Mouse (Mus musculus) cerebral cortex, adult 2 months (tissue): Measurements from ENCODE around the gene Nxn.

Experiments
- WGBS: fragments of 180-500 bp; shearing (Covaris S2); methylation state at CpG from one replicate; pipeline ENCODE4 v1.1.7; 2018; 5-methylcytosine and 5-hydroxymethylcytosine counted together

Gene Nxn

GRCm38 (mm10) chr11:76363178-76363577, 35.8 kb downstream of the Nxn start:
- WGBS, result 44% methylated on average over 6 of the region's 6 CpGs

GRCm38 (mm10) chr11:76361422-76361821, 37.5 kb downstream of the Nxn start:
- 84% methylated on average over 4 of the region's 4 CpGs for WGBS

- WGBS, result 89% methylated on average over 6 of the region's 6 CpGs
Measured at GRCm38 (mm10) chr11:76360255-76360654, 38.7 kb downstream of the Nxn start.

- WGBS, result 60% methylated on average over 14 of the region's 14 CpGs
Measured at GRCm38 (mm10) chr11:76358628-76359320, 40.2 kb downstream of the Nxn start.

- WGBS, result 83% methylated on average over 12 of the region's 12 CpGs
Measured at GRCm38 (mm10) chr11:76357464-76357863, 41.5 kb downstream of the Nxn start.

- WGBS, result 71% methylated on average over 11 of the region's 11 CpGs
Measured at GRCm38 (mm10) chr11:76356091-76356490, 42.8 kb downstream of the Nxn start.

GRCm38 (mm10) chr11:76355425-76355824, 43.5 kb downstream of the Nxn start:
- WGBS, result 84% methylated on average over 6 of the region's 6 CpGs

GRCm38 (mm10) chr11:76352861-76353558, 45.9 kb downstream of the Nxn start:
- 74% methylated on average over 16 of the region's 16 CpGs for WGBS

GRCm38 (mm10) chr11:76351624-76352011, 47.3 kb downstream of the Nxn start:
- WGBS, result 61% methylated on average over 3 of the region's 3 CpGs

GRCm38 (mm10) chr11:76350931-76351623, 47.9 kb downstream of the Nxn start:
- 74% methylated on average over 10 of the region's 10 CpGs for WGBS

GRCm38 (mm10) chr11:76349833-76350232, 49.1 kb downstream of the Nxn start:
- WGBS, result 90% methylated on average over 5 of the region's 5 CpGs

- WGBS, result 69% methylated on average over 4 of the region's 4 CpGs
Measured at GRCm38 (mm10) chr11:76347589-76347988, 51.4 kb downstream of the Nxn start.

- WGBS, result 75% methylated on average over 9 of the region's 9 CpGs
Measured at GRCm38 (mm10) chr11:76343031-76343430, 55.9 kb downstream of the Nxn start.

- WGBS, result 89% methylated on average over 14 of the region's 14 CpGs
Measured at GRCm38 (mm10) chr11:76341884-76342645, 56.9 kb downstream of the Nxn start.

- WGBS, result 51% methylated on average over 14 of the region's 14 CpGs
Measured at GRCm38 (mm10) chr11:76341163-76341562, 57.8 kb downstream of the Nxn start.

- 83% methylated on average over 5 of the region's 5 CpGs for WGBS
Measured at GRCm38 (mm10) chr11:76339830-76340229, 59.1 kb downstream of the Nxn start.

GRCm38 (mm10) chr11:76339141-76339540, 59.8 kb downstream of the Nxn start:
- 62% methylated on average over 11 of the region's 11 CpGs for WGBS

- WGBS, result 74% methylated on average over 8 of the region's 8 CpGs
Measured at GRCm38 (mm10) chr11:76338656-76339055, 60.3 kb downstream of the Nxn start.

- 39% methylated on average over 7 of the region's 7 CpGs for WGBS
Measured at GRCm38 (mm10) chr11:76337764-76338163, 61.2 kb downstream of the Nxn start.

GRCm38 (mm10) chr11:76337236-76337635, 61.7 kb downstream of the Nxn start:
- 97% methylated on average over 9 of the region's 9 CpGs for WGBS

GRCm38 (mm10) chr11:76334966-76335365, 64.0 kb downstream of the Nxn start:
- 62% methylated on average over 10 of the region's 10 CpGs for WGBS

GRCm38 (mm10) chr11:76332240-76332639, 66.7 kb downstream of the Nxn start:
- WGBS, result 57% methylated on average over 5 of the region's 5 CpGs
